In the genomic region with DNA sequence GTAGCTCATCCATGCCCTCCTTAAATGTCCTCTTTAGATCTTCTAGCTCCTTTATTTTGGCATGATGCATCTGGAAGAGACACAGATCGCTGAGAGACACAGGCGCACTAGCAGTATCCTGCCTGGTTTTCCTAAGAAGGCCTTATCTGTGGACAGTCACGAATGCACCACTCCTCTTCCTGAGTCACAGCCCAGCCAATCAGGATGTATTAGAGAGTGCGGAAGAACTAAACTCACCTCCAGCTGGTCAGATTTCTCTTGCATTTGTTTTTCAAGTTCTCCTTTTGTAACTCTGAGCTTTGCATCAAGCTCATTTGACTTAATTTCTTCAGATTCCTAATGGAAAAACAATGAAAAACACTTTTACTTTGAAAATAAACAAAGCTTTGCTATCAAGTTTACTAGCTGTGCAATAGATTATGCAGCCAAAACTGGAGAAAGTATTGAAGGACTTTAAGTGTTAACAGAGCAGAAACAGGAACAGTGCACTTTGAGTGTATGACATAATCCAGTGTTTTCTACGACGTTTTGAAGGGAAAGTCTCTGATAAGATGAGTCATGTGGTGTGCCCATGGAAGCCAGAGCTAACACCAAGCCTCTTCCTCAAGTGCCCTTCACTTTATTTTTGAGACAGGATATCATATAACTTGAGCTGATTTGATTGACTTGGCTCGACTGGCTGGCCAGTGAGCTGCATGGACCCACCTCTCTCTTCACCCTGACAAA, we compare ENCODE assay signal across 13 mouse cellular contexts. TPM values are rescaled to one million over a fixed set of nuclear protein-coding genes. Genes with fewer than 3 reads are reported as not detected.
DNase-seq lines count a peak whose midpoint lies in the region; ATAC-seq and TF ChIP-seq lines count a peak whose summit lies in the region.
"Had no signal": no experiment of that assay in that cellular context is flagged by ENCODE, and none has a peak within 500 bp of the region (broad histone marks: within the 10 kb centered on the region; RNA-seq: fewer than 3 reads in every experiment).

No protein-coding gene starts in this region.

- no peaks in the 10 kb centered on the region for H3K27me3 ChIP-seq in heart, embryonic 15.5 days
- no peaks in the 10 kb centered on the region for H3K27me3 ChIP-seq in MEL (ENCODE audit: control insufficient read depth in 1 of 2, insufficient read depth in 2 of 2, low read length in 2 of 2)
- no peaks in the 10 kb centered on the region for H3K27me3 ChIP-seq in lung, postnatal 0 days (replicated peaks; ENCODE audit: insufficient read depth, low read length)
- H3K27me3 ChIP-seq: forebrain, embryonic 15.5 days had no signal

- peak overlapping the region; percentile 70 for H3K27ac ChIP-seq in heart, embryonic 15.5 days
- H3K27ac ChIP-seq in MEL (ENCODE audit: control insufficient read depth, low read depth, low read length) = peak overlapping the region; percentile 96
- peak overlapping the region; percentile 62 for H3K27ac ChIP-seq in lung, postnatal 0 days (ENCODE audit: low read length)
- H3K27ac ChIP-seq: forebrain, embryonic 15.5 days had no signal

- 25% methylated on average over 7 of the region's 7 CpGs for WGBS in heart, embryonic 15.5 days
- 33% methylated on average over 7 of the region's 7 CpGs for WGBS in lung, postnatal 0 days

- ATAC-seq in heart, embryonic 15.5 days (replicated peaks; ENCODE audit: insufficient number of reproducible peaks, insufficient read depth, low FRiP score, low read depth) = peak; percentile 63
- peak; percentile 27; the same call in 1 of the 2 replicates for ATAC-seq in erythroblast, adult 5-6 weeks (replicated peaks; ENCODE audit: low FRiP score, poor library complexity, severe bottlenecking)
- peak; percentile 94 for ATAC-seq in lung, postnatal 0 days
- ATAC-seq: forebrain, embryonic 15.5 days; hindbrain, embryonic 16.5 days had no signal

- H3K4me3 ChIP-seq in heart, embryonic 15.5 days = no peak overlapping the region
- H3K4me3 ChIP-seq in MEL (ENCODE audit: control insufficient read depth in 1 of 2, insufficient read depth in 1 of 2, low read depth in 2 of 2, low read length in 2 of 2) = peak overlapping the region; percentile 11 to 39
- no peak overlapping the region for H3K4me3 ChIP-seq in lung, postnatal 0 days (ENCODE audit: low read depth, low read length)
- H3K4me3 ChIP-seq: forebrain, embryonic 15.5 days had no signal

- H3K4me1 ChIP-seq in heart, embryonic 15.5 days (replicated peaks) = peaks cover 31% of the 10 kb centered on the region
- peaks cover 32 to 49% of the 10 kb centered on the region in 2 experiments for H3K4me1 ChIP-seq in MEL (ENCODE audit: control insufficient read depth in 1 of 2, insufficient read depth in 2 of 2, low read length in 2 of 2)
- H3K4me1 ChIP-seq in lung, postnatal 0 days (ENCODE audit: insufficient read depth, low read depth, low read length) = 0 out of 2 replicates have a peak, but pooled peaks cover 3% of the 10 kb centered on the region
- H3K4me1 ChIP-seq: forebrain, embryonic 15.5 days had no signal

- H3K4me2 ChIP-seq in heart, embryonic 15.5 days = no peak overlapping the region
- H3K4me2 ChIP-seq in lung, postnatal 0 days (replicated peaks; ENCODE audit: low read depth, low read length) = no peak overlapping the region
- H3K4me2 ChIP-seq: forebrain, embryonic 15.5 days had no signal

- no peak for DNase-seq in heart, postnatal 4 days
- DNase-seq in MEL (ENCODE audit: low read depth, low spot score) = peak; percentile 95
- peak; percentile 94 for DNase-seq in lung, postnatal 0 days (ENCODE audit: low spot score)
- DNase-seq in frontal cortex, postnatal 14 days (ENCODE audit: low spot score in 2 of 2) = no peak
- no peak for DNase-seq in neural tube, embryonic 10.5 days (ENCODE audit: extremely low spot score, low spot score)
- no peak for DNase-seq in spleen, postnatal 36 days (ENCODE audit: low spot score in 2 of 2)
- DNase-seq: adrenal gland, adult 8-10 months; gastrocnemius, postnatal 10 days; right cerebral cortex, postnatal 4 days had no signal

- TF ChIP-seq CTCF in MEL (IDR thresholded peaks at IDR 0.05 in 2 of 3, conservative IDR thresholded peaks at IDR 0.05 in 1 of 3; ENCODE audit: control insufficient read depth in 1 of 3, insufficient read depth in 1 of 3, low read depth in 2 of 3, low read length in 3 of 3, poor library complexity in 1 of 3, severe bottlenecking in 1 of 3) = no peak
- TF ChIP-seq CTCF in lung, postnatal 0 days (IDR thresholded peaks at IDR 0.05) = no peak

- no peak for TF ChIP-seq POLR2A in MEL (IDR thresholded peaks at IDR 0.05; ENCODE audit: control insufficient read depth in 1 of 2, insufficient read depth in 1 of 2, low read depth in 1 of 2, low read length in 2 of 2, poor library complexity in 1 of 2)

- H3K79me2 ChIP-seq in MEL (ENCODE audit: control insufficient read depth, insufficient read depth, low read length, poor library complexity) = no peaks in the 10 kb centered on the region; the same call in 1 of the 2 replicates

- TF ChIP-seq RAD21 in MEL (IDR thresholded peaks at IDR 0.05; ENCODE audit: low read depth, low read length) = no peak

- no peaks in the 10 kb centered on the region for H3K9me3 ChIP-seq in heart, embryonic 15.5 days (replicated peaks)
- no peaks in the 10 kb centered on the region for H3K9me3 ChIP-seq in MEL (replicated peaks; ENCODE audit: insufficient read depth, low read length)
- no peaks in the 10 kb centered on the region for H3K9me3 ChIP-seq in lung, postnatal 0 days (ENCODE audit: low read length)
- H3K9me3 ChIP-seq: forebrain, embryonic 15.5 days had no signal

- no peak overlapping the region for H3K9ac ChIP-seq in heart, embryonic 15.5 days
- H3K9ac ChIP-seq in MEL (ENCODE audit: control insufficient read depth, low read depth, low read length, poor library complexity, severe bottlenecking) = peak overlapping the region; percentile 35
- no peak overlapping the region for H3K9ac ChIP-seq in lung, postnatal 0 days (replicated peaks; ENCODE audit: low read depth)
- H3K9ac ChIP-seq: forebrain, embryonic 15.5 days had no signal

- peak; percentile 72 to 79 for TF ChIP-seq EP300 in MEL (IDR thresholded peaks at IDR 0.05; ENCODE audit: low read depth in 1 of 2, low read length in 2 of 2)
- peak; percentile 75 for TF ChIP-seq EP300 in lung, postnatal 0 days (IDR thresholded peaks at IDR 0.05)

- H3K36me3 ChIP-seq in heart, embryonic 15.5 days = peaks cover 72% of the 10 kb centered on the region
- H3K36me3 ChIP-seq in MEL (ENCODE audit: control insufficient read depth in 1 of 2, insufficient read depth in 2 of 2, low read length in 2 of 2) = peaks cover 18 to 49% of the 10 kb centered on the region in 2 experiments
- H3K36me3 ChIP-seq in lung, postnatal 0 days (ENCODE audit: insufficient read depth, low read length) = peaks cover 44% of the 10 kb centered on the region; the same call in 1 of the 2 replicates

TF ChIP-seq in MEL, 35 proteins besides CTCF, POLR2A, EP300 and RAD21 (continues in another document):
- TF ChIP-seq NELFE (IDR thresholded peaks at IDR 0.05; ENCODE audit: low read depth, low read length) = peak; percentile 14; the same call in 1 of the 2 replicates
- peak; percentile 85 for TF ChIP-seq SIN3A (IDR thresholded peaks at IDR 0.05; ENCODE audit: low read length)
- peak; percentile 54; the same call in 1 of the 2 replicates for TF ChIP-seq MAX (IDR thresholded peaks at IDR 0.05; ENCODE audit: low read length)
- peak; percentile 81 for TF ChIP-seq ZMIZ1 (IDR thresholded peaks at IDR 0.05; ENCODE audit: low read depth, low read length)
- TF ChIP-seq RCOR1 (IDR thresholded peaks at IDR 0.05; ENCODE audit: low read depth, low read length) = peak; percentile 87
- no peak for TF ChIP-seq MEF2A (IDR thresholded peaks at IDR 0.05; ENCODE audit: extremely low read depth, insufficient replicate concordance, low read depth, low read length, poor library complexity, severe bottlenecking)
- 0 out of 2 replicates have a peak, but pooled peaks have one; percentile 18 for TF ChIP-seq ZNF384 (IDR thresholded peaks at IDR 0.05; ENCODE audit: low read depth, low read length)
- no peak for TF ChIP-seq MYB (IDR thresholded peaks at IDR 0.05; ENCODE audit: low read depth, low read length)
- TF ChIP-seq GABPA (IDR thresholded peaks at IDR 0.05; ENCODE audit: low read depth, low read length) = no peak
- no peak for TF ChIP-seq ZKSCAN1 (IDR thresholded peaks at IDR 0.05; ENCODE audit: low read depth, low read length)
- TF ChIP-seq CHD1 (IDR thresholded peaks at IDR 0.05; ENCODE audit: low read depth, low read length) = no peak
- TF ChIP-seq USF2 (IDR thresholded peaks at IDR 0.05; ENCODE audit: borderline replicate concordance in 1 of 2, insufficient read depth in 1 of 2, low read depth in 1 of 2, low read length in 2 of 2) = peak in 1 of 2 experiments; percentile 42; a peak in 1 of 4 replicates
- peak; percentile 93 for TF ChIP-seq ETS1 (IDR thresholded peaks at IDR 0.05; ENCODE audit: low read depth, low read length)
- TF ChIP-seq CHD2 (IDR thresholded peaks at IDR 0.05; ENCODE audit: low read length) = peak; percentile 10; the same call in 1 of the 2 replicates
- TF ChIP-seq SMC3 (IDR thresholded peaks at IDR 0.05; ENCODE audit: low read depth, low read length) = 0 out of 2 replicates have a peak, but pooled peaks have one; percentile 14
- peak; percentile 79 for TF ChIP-seq USF1 (IDR thresholded peaks at IDR 0.05; ENCODE audit: low read depth, low read length)
- TF ChIP-seq MAZ (IDR thresholded peaks at IDR 0.05; ENCODE audit: low read depth, low read length) = peak; percentile 9; the same call in 1 of the 2 replicates

RNA-seq across cellular contexts. Expression of a gene that starts 20.9 kb away (rescaled TPM):
- 17.8 and 19.0 TPM in 2 replicates for polyA plus RNA-seq in heart, embryonic 15.5 days (2015; fragmentation: Nextera tagmentation; extraction: Ambion mirVana)
- 10 to 100 TPM; 22.8 to 26.6 TPM for total RNA-seq in heart, postnatal 4 days (2021)
- 7.9 and 21.8 TPM in 2 replicates for total RNA-seq in MEL (2012; rRNA removed)
- polyA plus RNA-seq in MEL (2012; ENCODE audit: insufficient read depth in 1 of 2, insufficient read length in 2 of 2, low read depth in 1 of 2, low replicate concordance in 2 of 2, missing spikeins in 1 of 2) = 10 to 100 TPM; 21.9 to 72.2 TPM
- total RNA-seq in erythroblast, adult 5-6 weeks (2015; ENCODE audit: low replicate concordance) = 20.5 and 24.2 TPM in 2 replicates
- 56.7 and 70.5 TPM in 2 replicates for total RNA-seq in erythroblast, adult 5-6 weeks (2017; ENCODE audit: low replicate concordance)
- polyA plus RNA-seq in lung, postnatal 0 days (2015; fragmentation: Nextera tagmentation; extraction: Ambion mirVana) = 27.9 and 29.1 TPM in 2 replicates

RNA-seq across cellular contexts. Expression of a gene that starts 24.9 kb away (rescaled TPM):
- polyA plus RNA-seq in heart, embryonic 15.5 days (2015; fragmentation: Nextera tagmentation; extraction: Ambion mirVana) = 0.31 and 0.61 TPM in 2 replicates
- total RNA-seq in heart, postnatal 4 days (2021) = under 1 TPM; 0.11 to 0.17 TPM
- not detected in 2 replicates for total RNA-seq in MEL (2012; rRNA removed)
- polyA plus RNA-seq in MEL (2012; ENCODE audit: insufficient read depth in 1 of 2, insufficient read length in 2 of 2, low read depth in 1 of 2, low replicate concordance in 2 of 2, missing spikeins in 1 of 2) = not detected
- total RNA-seq in erythroblast, adult 5-6 weeks (2015; ENCODE audit: low replicate concordance) = not detected in 2 replicates
- total RNA-seq in erythroblast, adult 5-6 weeks (2017; ENCODE audit: low replicate concordance) = not detected in 2 replicates
- not detected in 2 replicates for polyA plus RNA-seq in lung, postnatal 0 days (2015; fragmentation: Nextera tagmentation; extraction: Ambion mirVana)
- total RNA-seq: gastrocnemius, postnatal 10 days had no signal

Comparison
In these comparisons a context has a peak if more than half of its experiments do, and no peak if none do; other contexts are left out.
1. ATAC-seq: peak in every context shown above with its lines; median percentile 94 in lung, postnatal 0 days; 63 in heart, embryonic 15.5 days; 27 in erythroblast, adult 5-6 weeks.
2. H3K4me3 ChIP-seq: peak in MEL (2 of 2); none in heart, embryonic 15.5 days (single experiment) and lung, postnatal 0 days (single experiment).
3. DNase-seq: peak in MEL (single experiment) and lung, postnatal 0 days (single experiment); none in heart, postnatal 4 days (single experiment), frontal cortex, postnatal 14 days (0 of 2), neural tube, embryonic 10.5 days (single experiment) and spleen, postnatal 36 days (0 of 2).
4. Peak in every context shown above with its lines, with median percentiles within 50 percentile points of each other: H3K27ac ChIP-seq.